Mouse (Mus musculus) hindbrain, embryonic 13.5 days (tissue): ENCODE measurements at regions not wholly inside any gene's neighbourhood (a gene's known extent, or its start where the extent isn't known, plus 50 kb on each side); places are given as distances from the start of the nearest gene placed in this dataset.

ENCODE experiments used
- ATAC-seq: fragments of 200-750 bp; cut with Nextera tagmentation; 2 replicates; pipeline ENCODE4 v1.8.0; 2017; ENCODE audit warnings: moderate TSS enrichment; ENCODE audit not compliant: low FRiP score
- H3K27ac ChIP-seq: fragments of 300-500 bp; sonication (generic); 2 replicates; pipeline ENCODE4 v1.5.1; 2015; ENCODE audit warnings: inconsistent platforms, mild to moderate bottlenecking, moderate library complexity
- H3K27me3 ChIP-seq: fragments of 300-500 bp; sonication (generic); 2 replicates; pipeline ENCODE4 v1.6.1; 2015; ENCODE audit warnings: mild to moderate bottlenecking, inconsistent platforms
- H3K36me3 ChIP-seq: fragments of 300-500 bp; sonication (generic); 2 replicates; pipeline ENCODE4 v1.6.1; 2015; ENCODE audit warnings: mild to moderate bottlenecking, inconsistent platforms
- H3K4me1 ChIP-seq: fragments of 300-500 bp; sonication (generic); replicated peaks from 2 replicates; pipeline ENCODE4 v1.6.1; 2015; ENCODE audit warnings: inconsistent platforms
- H3K4me2 ChIP-seq: fragments of 300-500 bp; sonication (generic); 2 replicates; pipeline ENCODE4 v1.6.1; 2015; ENCODE audit warnings: inconsistent platforms, mild to moderate bottlenecking, moderate library complexity
- H3K4me3 ChIP-seq: fragments of 300-500 bp; sonication (generic); 2 replicates; pipeline ENCODE4 v1.5.1; 2015; ENCODE audit warnings: mild to moderate bottlenecking, inconsistent platforms
- H3K9ac ChIP-seq: fragments of 300-500 bp; sonication (generic); 2 replicates; pipeline ENCODE4 v1.6.1; 2015; ENCODE audit warnings: mild to moderate bottlenecking, inconsistent platforms
- H3K9me3 ChIP-seq: fragments of 300-500 bp; sonication (generic); 2 replicates; pipeline ENCODE4 v1.6.1; 2016; ENCODE audit warnings: inconsistent platforms
- WGBS: fragments of 180-500 bp; shearing (Covaris S2); methylation state at CpG from one replicate; pipeline ENCODE4 v1.1.7; 2015; 5-methylcytosine and 5-hydroxymethylcytosine counted together

GRCm38 (mm10) chr1:153601928-153602631, 50.7 kb upstream of the Rgs8 start:
- peak overlapping the region; percentile 55; the same call in 1 of the 2 replicates for H3K27ac ChIP-seq
- H3K9me3 ChIP-seq: no peaks in the 10 kb centered on the region
- no peaks in the 10 kb centered on the region for H3K27me3 ChIP-seq
- no peak overlapping the region for H3K4me3 ChIP-seq
- no peaks in the 10 kb centered on the region for H3K36me3 ChIP-seq
- ATAC-seq: no peak
- no peak overlapping the region for H3K9ac ChIP-seq
- peaks cover 14% of the 10 kb centered on the region for H3K4me1 ChIP-seq
- H3K4me2 ChIP-seq: no peak overlapping the region
- 65% methylated on average over 13 of the region's 13 CpGs for WGBS

- Histone ChIP-seq H3K36me3 (no peaks in the 10 kb centered on the region), H3K4me2 (no peak overlapping the region), H3K4me3 (no peak overlapping the region), H3K4me1 (peaks cover 14% of the 10 kb centered on the region), H3K27ac (peak overlapping the region; percentile 55; the same call in 1 of the 2 replicates), H3K27me3 (no peaks in the 10 kb centered on the region), H3K9ac (no peak overlapping the region), H3K9me3 (no peaks in the 10 kb centered on the region)
- no peak for ATAC-seq
- WGBS: 78% methylated on average over 4 of the region's 4 CpGs
Observed at GRCm38 (mm10) chr1:153602632-153602965, 50.2 kb upstream of the Rgs8 start.
